Mouse (Mus musculus): ENCODE data around the gene Tmed1. TPM values are rescaled to one million over a fixed set of nuclear protein-coding genes. Genes with fewer than 3 reads are reported as not detected.
"Not testable (repeated sequence)": the region's sequence is repeated elsewhere in the genome, so short reads cannot be mapped to it uniquely, and the experiment has no call there.

Gene Tmed1
- polyA plus RNA-seq, 1 experiment, result 47.7 TPM

DNA sequence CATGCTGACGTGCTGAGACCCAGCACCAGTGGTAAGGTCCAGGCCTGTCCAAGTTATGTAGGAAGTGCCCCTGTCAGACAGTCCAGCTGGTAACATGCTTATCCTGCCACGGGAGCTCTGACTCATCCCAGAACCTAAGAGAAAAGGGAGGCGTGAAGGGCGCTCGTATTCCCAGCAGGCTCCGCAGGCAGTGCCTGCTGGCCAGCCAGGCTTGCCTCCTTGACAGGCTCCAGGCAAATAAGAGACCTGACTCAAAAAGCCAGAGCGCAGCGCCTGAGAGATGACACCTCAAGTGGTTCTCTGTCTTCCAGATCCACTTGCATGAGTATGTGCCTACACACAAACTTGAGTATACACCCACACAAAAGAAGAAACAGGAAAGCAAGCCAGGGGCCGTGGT, 15.3 kb downstream of the Tmed1 start:
- Histone ChIP-seq H3K4me1 (ENCODE audit: control insufficient read depth, insufficient read depth, low read length) (0 out of 2 replicates have a peak, but pooled peaks cover 4% of the 10 kb centered on the region), H3K4me3 (ENCODE audit: insufficient read depth, low read depth, low read length) (no peak overlapping the region), H3K36me3 (ENCODE audit: control insufficient read depth, insufficient read depth, low read length) (no peaks in the 10 kb centered on the region), H3K27me3 (replicated peaks; ENCODE audit: control insufficient read depth, insufficient read depth, low read length) (no peaks in the 10 kb centered on the region), H3K27ac (ENCODE audit: insufficient read depth, low read depth, low read length) (no peak overlapping the region)
- 86% methylated on average over 9 of the region's 9 CpGs for WGBS
- DNase-seq, result no peak
- TF ChIP-seq CTCF (conservative IDR thresholded peaks at IDR 0.05; ENCODE audit: insufficient read depth, insufficient read length, low read depth, low read length), result no peak
- TF ChIP-seq POLR2A (IDR thresholded peaks at IDR 0.05; ENCODE audit: low read depth, low read length), result no peak

DNA sequence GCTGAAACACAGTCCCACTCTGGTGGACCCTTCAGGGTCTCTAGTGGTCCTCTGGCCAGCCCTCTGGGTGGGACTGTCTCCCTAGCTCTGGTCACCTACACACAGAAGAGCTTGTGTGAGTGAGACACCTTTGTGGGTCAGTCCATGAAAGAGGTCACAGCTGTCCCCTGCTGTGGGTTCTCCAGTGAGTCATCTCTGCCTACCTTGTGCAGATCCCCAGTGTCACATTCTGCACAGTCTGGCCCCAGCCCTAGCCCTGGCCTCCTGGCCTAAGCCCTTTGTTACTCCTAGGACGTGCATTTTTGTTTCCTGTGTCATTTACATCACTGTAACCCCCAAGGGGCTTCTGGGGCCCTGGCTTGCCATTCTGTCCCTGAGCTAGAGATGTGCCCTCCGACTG, 16.1 kb downstream of the Tmed1 start:
- H3K27me3 ChIP-seq (replicated peaks; ENCODE audit: control insufficient read depth, insufficient read depth, low read length), result no peaks in the 10 kb centered on the region
- no peak overlapping the region for H3K4me3 ChIP-seq (ENCODE audit: insufficient read depth, low read depth, low read length)
- no peaks in the 10 kb centered on the region for H3K36me3 ChIP-seq (ENCODE audit: control insufficient read depth, insufficient read depth, low read length)
- WGBS, result 72% methylated on average over 2 of the region's 2 CpGs
- TF ChIP-seq POLR2A (IDR thresholded peaks at IDR 0.05; ENCODE audit: low read depth, low read length) (no peak), CTCF (conservative IDR thresholded peaks at IDR 0.05; ENCODE audit: insufficient read depth, insufficient read length, low read depth, low read length) (no peak)
- DNase-seq, result no peak
- no peak overlapping the region for H3K27ac ChIP-seq (ENCODE audit: insufficient read depth, low read depth, low read length)
- 0 out of 2 replicates have a peak, but pooled peaks cover 4% of the 10 kb centered on the region for H3K4me1 ChIP-seq (ENCODE audit: control insufficient read depth, insufficient read depth, low read length)

DNA sequence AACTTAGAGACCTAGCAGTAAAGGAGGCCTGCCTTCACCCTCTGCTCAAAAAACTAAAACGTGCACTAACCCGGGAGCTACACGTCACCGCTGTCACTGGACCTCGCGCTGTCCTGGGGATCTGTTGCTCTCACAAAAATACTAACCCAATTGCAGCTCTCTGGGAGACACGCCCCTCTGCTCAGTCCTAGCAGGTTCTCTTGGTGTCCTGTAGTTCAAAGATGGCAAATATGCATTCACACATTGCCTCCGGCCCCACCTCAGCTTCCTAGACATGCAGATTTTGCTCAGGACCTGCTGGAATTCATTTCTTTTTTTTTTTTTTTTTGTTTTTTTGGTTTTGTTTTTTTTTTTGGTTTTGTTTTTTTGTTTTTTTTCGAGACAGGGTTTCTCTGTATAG, 19.4 kb downstream of the Tmed1 start:
- no peaks in the 10 kb centered on the region for H3K4me1 ChIP-seq (ENCODE audit: control insufficient read depth, insufficient read depth, low read length)
- DNase-seq, result no peak
- H3K27me3 ChIP-seq (replicated peaks; ENCODE audit: control insufficient read depth, insufficient read depth, low read length), result no peaks in the 10 kb centered on the region
- no peak overlapping the region for H3K27ac ChIP-seq (ENCODE audit: insufficient read depth, low read depth, low read length)
- WGBS, result 91% methylated on average over 9 of the region's 9 CpGs
- no peaks in the 10 kb centered on the region for H3K36me3 ChIP-seq (ENCODE audit: control insufficient read depth, insufficient read depth, low read length)
- H3K4me3 ChIP-seq (ENCODE audit: insufficient read depth, low read depth, low read length), result no peak overlapping the region
- TF ChIP-seq CTCF (conservative IDR thresholded peaks at IDR 0.05; ENCODE audit: insufficient read depth, insufficient read length, low read depth, low read length), result no peak
- TF ChIP-seq POLR2A (IDR thresholded peaks at IDR 0.05; ENCODE audit: low read depth, low read length), result no peak

DNA sequence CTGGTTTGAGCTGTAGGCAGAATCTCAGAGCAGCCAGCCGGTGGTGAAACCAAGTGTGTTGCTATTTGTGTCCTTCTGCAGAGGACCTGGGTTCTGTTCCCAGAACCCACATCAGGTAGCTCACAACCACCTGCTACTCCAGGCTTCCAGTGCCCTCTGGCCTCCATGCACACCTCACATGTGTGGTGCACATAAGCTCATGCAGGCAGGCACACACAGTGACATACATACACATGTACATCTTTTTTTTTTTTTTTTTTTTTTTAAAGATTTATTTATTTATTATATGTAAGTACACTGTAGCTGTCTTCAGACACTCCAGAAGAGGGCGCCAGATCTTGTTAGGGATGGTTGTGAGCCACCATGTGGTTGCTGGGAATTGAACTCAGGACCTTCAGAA, 21.8 kb downstream of the Tmed1 start:
- not testable (repeated sequence) for H3K27ac ChIP-seq (ENCODE audit: insufficient read depth, low read depth, low read length); DNase-seq; H3K27me3 ChIP-seq (replicated peaks; ENCODE audit: control insufficient read depth, insufficient read depth, low read length); H3K36me3 ChIP-seq (ENCODE audit: control insufficient read depth, insufficient read depth, low read length); H3K4me1 ChIP-seq (ENCODE audit: control insufficient read depth, insufficient read depth, low read length); H3K4me3 ChIP-seq (ENCODE audit: insufficient read depth, low read depth, low read length)
- WGBS, result 97% methylated on average over 1 of the region's 2 CpGs

DNA sequence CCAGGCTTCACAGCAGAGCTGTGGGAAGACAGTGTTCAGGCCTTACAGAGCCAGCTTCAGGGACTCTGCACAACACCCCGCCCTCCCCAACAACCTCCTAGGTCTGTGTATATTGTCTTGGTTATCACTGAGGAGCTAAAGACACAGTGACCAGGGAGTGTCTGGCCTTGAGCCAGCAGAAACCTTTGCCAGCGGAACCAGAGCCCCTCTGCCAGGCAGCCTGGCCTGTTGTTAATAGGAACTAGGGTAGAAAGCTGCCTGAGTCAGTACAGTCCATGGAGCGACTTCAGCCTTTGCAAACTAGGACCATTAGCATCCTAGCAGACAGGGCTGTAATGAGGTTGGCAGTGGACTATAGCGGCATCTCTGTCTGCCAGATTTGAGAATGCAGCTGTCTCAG, 26.0 kb downstream of the Tmed1 start:
- Histone ChIP-seq H3K4me1 (ENCODE audit: control insufficient read depth, insufficient read depth, low read length) (no peaks in the 10 kb centered on the region), H3K27ac (ENCODE audit: insufficient read depth, low read depth, low read length) (no peak overlapping the region), H3K4me3 (ENCODE audit: insufficient read depth, low read depth, low read length) (no peak overlapping the region), H3K27me3 (replicated peaks; ENCODE audit: control insufficient read depth, insufficient read depth, low read length) (no peaks in the 10 kb centered on the region), H3K36me3 (ENCODE audit: control insufficient read depth, insufficient read depth, low read length) (no peaks in the 10 kb centered on the region)
- no peak for DNase-seq
- 88% methylated on average over 4 of the region's 4 CpGs for WGBS
- TF ChIP-seq POLR2A (IDR thresholded peaks at IDR 0.05; ENCODE audit: low read depth, low read length), result no peak
- TF ChIP-seq CTCF (conservative IDR thresholded peaks at IDR 0.05; ENCODE audit: insufficient read depth, insufficient read length, low read depth, low read length), result no peak

DNA sequence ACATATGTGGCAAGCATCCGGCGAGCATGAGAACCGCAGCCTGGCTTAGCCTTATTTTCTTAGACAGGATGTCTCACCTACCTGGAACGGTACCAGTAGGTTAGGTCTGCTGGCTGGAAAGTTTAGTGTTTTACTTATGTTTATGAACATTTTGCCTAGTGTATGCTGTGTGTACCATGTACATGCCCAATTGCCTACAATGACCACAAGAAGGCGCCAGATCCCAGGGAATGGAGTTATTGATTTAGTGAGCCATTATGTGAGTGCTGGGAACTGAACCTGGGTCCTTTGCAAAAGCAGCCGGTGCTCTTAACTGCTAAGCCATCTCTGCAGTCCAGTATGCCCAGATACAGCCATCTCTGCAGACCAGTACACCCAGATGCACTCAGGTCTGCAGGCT, 32.3 kb downstream of the Tmed1 start:
- 98% methylated on average over 6 of the region's 6 CpGs for WGBS
- H3K4me3 ChIP-seq (ENCODE audit: insufficient read depth, low read depth, low read length), result no peak overlapping the region
- H3K27me3 ChIP-seq (replicated peaks; ENCODE audit: control insufficient read depth, insufficient read depth, low read length), result no peaks in the 10 kb centered on the region
- no peaks in the 10 kb centered on the region for H3K4me1 ChIP-seq (ENCODE audit: control insufficient read depth, insufficient read depth, low read length)
- H3K36me3 ChIP-seq (ENCODE audit: control insufficient read depth, insufficient read depth, low read length), result peaks cover 6% of the 10 kb centered on the region; the same call in 1 of the 2 replicates
- no peak for DNase-seq
- H3K27ac ChIP-seq (ENCODE audit: insufficient read depth, low read depth, low read length), result no peak overlapping the region
- TF ChIP-seq POLR2A (IDR thresholded peaks at IDR 0.05; ENCODE audit: low read depth, low read length) (no peak), CTCF (conservative IDR thresholded peaks at IDR 0.05; ENCODE audit: insufficient read depth, insufficient read length, low read depth, low read length) (no peak)

DNA sequence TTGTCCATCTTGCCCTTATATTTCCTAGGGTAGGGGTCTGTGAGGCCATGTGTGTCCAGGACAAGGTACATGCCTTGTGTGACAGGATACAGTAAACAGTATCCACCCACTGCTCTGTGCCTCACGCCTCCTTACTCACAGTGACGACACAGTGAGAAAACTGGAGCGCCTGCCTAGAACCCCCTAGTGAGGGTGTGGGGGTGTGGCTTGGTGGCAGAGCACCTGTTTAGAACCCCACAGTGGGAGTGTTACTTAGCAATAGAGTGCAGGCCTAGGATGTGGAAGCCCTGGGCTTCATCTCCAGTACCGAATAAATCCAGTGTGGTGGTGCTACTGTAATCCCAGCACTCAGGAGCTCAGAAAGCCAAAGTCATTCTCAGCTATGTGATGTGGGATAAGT, 37.1 kb downstream of the Tmed1 start:
- Histone ChIP-seq H3K27ac (ENCODE audit: insufficient read depth, low read depth, low read length) (no peak overlapping the region), H3K4me1 (ENCODE audit: control insufficient read depth, insufficient read depth, low read length) (no peaks in the 10 kb centered on the region), H3K27me3 (replicated peaks; ENCODE audit: control insufficient read depth, insufficient read depth, low read length) (no peaks in the 10 kb centered on the region), H3K36me3 (ENCODE audit: control insufficient read depth, insufficient read depth, low read length) (peaks cover 8% of the 10 kb centered on the region), H3K4me3 (ENCODE audit: insufficient read depth, low read depth, low read length) (no peak overlapping the region)
- DNase-seq, result no peak
- WGBS, result 87% methylated on average over 4 of the region's 4 CpGs
- TF ChIP-seq POLR2A (IDR thresholded peaks at IDR 0.05; ENCODE audit: low read depth, low read length), result no peak
- TF ChIP-seq CTCF (conservative IDR thresholded peaks at IDR 0.05; ENCODE audit: insufficient read depth, insufficient read length, low read depth, low read length), result no peak

All from kidney, adult 2 months (tissue).